Mouse (Mus musculus) urinary bladder, postnatal 25 days (tissue): ENCODE measurements around the gene Klhl29.

ENCODE experiments used
- DNase-seq: peaks from one replicate; pipeline ENCODE4 v3.0.0; 2022; ENCODE audit warnings: low spot score

Gene Klhl29

DNA sequence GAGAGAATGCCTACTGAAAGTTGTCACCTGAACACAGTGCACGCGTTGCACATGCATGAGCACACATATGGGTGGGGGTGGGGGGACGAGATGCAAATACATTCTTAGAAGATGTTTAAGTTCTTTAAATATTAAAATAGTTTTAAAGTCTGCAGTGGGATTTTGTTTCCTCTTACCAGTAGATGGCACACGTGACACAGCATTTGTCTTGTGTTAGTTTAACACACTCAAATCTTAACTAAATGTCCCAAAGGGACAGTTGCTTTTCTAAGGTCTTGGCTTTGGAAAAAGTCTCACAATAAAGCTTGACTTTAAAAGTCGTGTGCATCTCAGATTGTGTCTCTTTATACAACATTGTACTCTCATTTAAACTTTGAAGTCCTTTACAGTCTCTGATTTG, 346.4 kb downstream of the Klhl29 start:
- no peak for DNase-seq
